Mouse (Mus musculus) layer of hippocampus, postnatal 14 days (tissue): ENCODE results near the gene Cul1. TPM values are rescaled to one million over a fixed set of nuclear protein-coding genes. Genes with fewer than 3 reads are reported as not detected.
"Not testable (repeated sequence)": the region's sequence is repeated elsewhere in the genome, so short reads cannot be mapped to it uniquely, and the experiment has no call there.

Source experiments
- DNase-seq, 2 experiments: peaks; one replicate each; pipeline ENCODE4 v3.0.0; 2021 to 2022; ENCODE audit warnings: low spot score in 2 of 2, mixed read lengths in 1 of 2
- long read RNA-seq, 2 experiments: library from polyadenylated mRNA; stranded (forward); transcript quantifications; one replicate each; pipeline ENCODE4 v2.0.0; 2021
- total RNA-seq, 2 experiments: library from RNA; stranded (reverse); gene quantifications; 2 replicates each; pipeline ENCODE4 v1.2.3; 2021

Cul1 gene
- total RNA-seq = 100 to 1,000 TPM; 107 to 118 TPM
- long read RNA-seq, experiment 1, transcript Cul1-201 (22 exons, 3,161 nt) = major isoform, 84 of 108 reads
- long read RNA-seq, experiment 1, partial matches to known transcripts = 4 of 108 reads
- long read RNA-seq, experiment 1, other reads (novel, unspliced or antisense) = 20 of 108 reads
- long read RNA-seq, experiment 2, transcript Cul1-201 (22 exons, 3,161 nt) = major isoform, 99 of 139 reads
- long read RNA-seq, experiment 2, partial matches to known transcripts = 8 of 139 reads
- long read RNA-seq, experiment 2, other reads (novel, unspliced or antisense) = 32 of 139 reads

DNA sequence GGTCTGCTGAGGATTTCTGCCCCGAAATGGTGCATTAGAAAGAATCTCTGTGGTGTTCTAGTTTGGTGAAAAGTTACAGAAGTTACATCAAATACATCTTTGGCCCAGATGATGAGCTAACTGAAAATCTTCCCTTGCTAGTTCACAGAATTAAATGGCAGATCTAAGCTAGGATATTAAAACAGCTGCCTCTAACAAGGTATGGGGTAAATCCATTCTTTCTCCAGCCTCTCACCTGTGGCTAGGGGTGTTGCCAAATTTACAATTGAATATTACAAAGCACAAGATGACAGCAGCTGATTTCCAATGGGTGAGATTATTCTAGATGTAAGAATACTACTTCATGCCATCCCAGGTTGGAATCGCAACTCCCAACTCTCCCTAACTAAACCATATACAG lies at the start of gene Cul1:
TSS of gene Cul1 (plus strand) at position 301 of the 400 bp plus-strand sequence.
- no peak for DNase-seq

DNA sequence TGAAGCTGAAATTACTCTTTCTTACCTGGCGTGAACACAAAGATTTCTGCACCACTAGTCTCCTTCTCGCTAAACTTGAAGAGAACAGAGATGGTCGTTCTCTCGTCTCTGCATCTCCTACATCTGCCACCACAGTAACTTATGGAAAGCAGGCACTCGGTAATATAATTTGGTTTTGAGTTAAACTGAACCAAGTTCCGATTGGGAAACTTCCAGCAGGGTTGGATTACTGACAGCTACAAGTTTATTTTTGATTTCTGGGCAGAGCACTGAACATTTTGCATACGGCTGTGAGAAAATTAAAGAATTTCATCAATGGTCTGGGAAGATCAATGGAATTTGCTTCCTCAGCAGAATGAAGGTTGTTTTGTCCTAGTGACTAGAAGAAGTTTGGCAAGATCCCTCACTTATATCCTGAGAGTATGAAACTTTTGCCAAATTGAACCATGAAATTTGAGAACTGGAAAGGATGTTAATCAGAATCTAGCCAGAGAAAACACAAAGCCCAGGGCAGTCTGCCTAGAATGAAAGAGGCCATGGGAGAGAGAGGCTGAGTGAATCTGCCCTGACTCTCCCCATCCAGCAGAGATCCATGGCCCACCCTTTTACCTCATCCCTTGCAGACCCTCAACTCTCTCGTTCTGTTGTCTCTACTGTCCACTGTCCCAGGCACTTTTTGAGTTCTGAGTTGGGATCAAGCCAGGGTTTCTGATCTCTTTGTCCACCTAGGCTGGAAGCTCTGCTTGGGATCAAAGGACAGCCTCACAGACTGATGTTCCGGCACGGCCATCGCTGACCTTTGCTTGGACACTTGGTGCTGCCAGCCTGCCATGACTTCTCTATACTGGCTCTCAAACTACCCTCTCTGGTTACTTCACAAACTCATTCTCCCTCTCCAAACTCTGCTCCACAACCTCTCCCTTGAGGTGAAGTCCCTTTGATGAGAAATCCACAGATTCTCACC lies 48.5 kb upstream of the Cul1 start:
- peak; percentile 21 to 71 for DNase-seq

- DNase-seq = no peak
These were observed 40.2 kb upstream of the Cul1 start for GRCm38 (mm10) chr6:47412886-47413606.

- no peak for DNase-seq
These were observed 39.5 kb upstream of the Cul1 start for GRCm38 (mm10) chr6:47413656-47414055.

DNA sequence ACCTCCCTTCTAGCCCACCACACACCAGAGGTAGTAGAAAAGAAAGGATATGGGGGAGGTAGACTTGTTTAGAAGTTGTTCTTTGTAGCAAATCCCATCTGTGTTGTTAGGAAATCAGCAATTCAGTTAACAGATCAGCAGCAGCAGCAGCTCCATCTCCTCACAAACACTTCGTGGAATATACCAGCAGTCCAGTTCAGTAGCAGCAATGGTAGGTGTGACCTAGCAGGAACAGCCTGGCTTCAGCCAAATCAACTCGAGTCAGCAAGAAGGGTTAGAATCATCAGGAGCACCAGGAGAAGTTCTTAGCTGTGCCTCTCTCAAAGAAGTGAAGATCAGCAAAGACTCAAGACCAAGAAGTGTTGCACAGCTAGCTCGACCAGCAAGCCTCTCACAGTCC lies 34.5 kb upstream of the Cul1 start:
- no peak for DNase-seq

- DNase-seq = peak in 1 of 2 experiments; percentile 55
These were observed 33.0 kb upstream of the Cul1 start for GRCm38 (mm10) chr6:47420156-47420555.

- DNase-seq = no peak
These were observed 32.0 kb upstream of the Cul1 start for GRCm38 (mm10) chr6:47421221-47421620.

- DNase-seq = no peak
These were observed 27.1 kb upstream of the Cul1 start for GRCm38 (mm10) chr6:47426136-47426535.

GRCm38 (mm10) chr6:47426556-47426955 lies 26.6 kb upstream of the Cul1 start:
- DNase-seq = not testable (repeated sequence)

DNA sequence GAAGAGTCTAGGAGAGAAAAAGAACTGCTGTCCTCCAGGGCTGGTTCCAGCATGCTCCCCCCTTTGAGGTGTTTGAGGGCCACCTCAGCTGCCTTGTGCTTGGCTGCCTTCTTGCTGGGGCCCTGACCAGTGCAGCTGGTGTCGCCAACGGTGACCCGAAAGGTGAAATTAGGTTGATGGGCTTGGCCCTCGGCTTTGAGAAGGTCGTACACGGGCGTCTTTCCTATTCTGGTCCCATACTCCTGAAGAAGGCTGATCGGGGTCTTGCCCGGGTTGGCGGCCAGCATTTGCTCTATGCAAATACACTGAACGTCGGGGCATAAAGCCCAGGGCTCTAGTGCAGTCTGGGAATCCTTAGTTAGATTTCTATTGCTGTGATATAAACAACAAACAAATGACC lies 20.4 kb upstream of the Cul1 start:
- DNase-seq = not testable (repeated sequence)

- DNase-seq = no peak
These were observed 13.1 kb upstream of the Cul1 start for GRCm38 (mm10) chr6:47440080-47440479.

DNA sequence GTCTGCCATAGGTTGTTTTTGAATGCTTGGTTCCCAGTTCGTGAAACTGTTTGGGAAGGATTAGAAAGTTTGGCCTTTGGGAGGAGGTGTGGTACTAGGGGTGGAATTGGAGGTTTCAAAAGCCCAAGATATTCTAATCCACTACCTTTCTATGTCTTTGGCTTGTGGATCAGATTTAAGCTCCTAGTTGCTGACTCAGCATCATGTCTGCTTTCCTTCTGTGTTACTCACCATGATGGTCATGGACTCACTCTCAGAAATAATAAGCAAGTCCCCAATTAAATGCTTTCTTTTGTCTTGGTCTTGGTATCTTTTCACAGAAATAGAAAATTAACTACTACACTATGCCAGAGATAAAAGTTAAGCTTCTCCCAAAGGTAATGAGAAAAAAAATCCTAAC lies 5.5 kb upstream of the Cul1 start:
- DNase-seq = no peak

- DNase-seq = peak; percentile 24 to 63
These were observed 428 bp downstream of the Cul1 start for GRCm38 (mm10) chr6:47453522-47454130.

GRCm38 (mm10) chr6:47454131-47454574 lies 955 bp downstream of the Cul1 start:
- DNase-seq = peak; percentile 63 to 64

DNA sequence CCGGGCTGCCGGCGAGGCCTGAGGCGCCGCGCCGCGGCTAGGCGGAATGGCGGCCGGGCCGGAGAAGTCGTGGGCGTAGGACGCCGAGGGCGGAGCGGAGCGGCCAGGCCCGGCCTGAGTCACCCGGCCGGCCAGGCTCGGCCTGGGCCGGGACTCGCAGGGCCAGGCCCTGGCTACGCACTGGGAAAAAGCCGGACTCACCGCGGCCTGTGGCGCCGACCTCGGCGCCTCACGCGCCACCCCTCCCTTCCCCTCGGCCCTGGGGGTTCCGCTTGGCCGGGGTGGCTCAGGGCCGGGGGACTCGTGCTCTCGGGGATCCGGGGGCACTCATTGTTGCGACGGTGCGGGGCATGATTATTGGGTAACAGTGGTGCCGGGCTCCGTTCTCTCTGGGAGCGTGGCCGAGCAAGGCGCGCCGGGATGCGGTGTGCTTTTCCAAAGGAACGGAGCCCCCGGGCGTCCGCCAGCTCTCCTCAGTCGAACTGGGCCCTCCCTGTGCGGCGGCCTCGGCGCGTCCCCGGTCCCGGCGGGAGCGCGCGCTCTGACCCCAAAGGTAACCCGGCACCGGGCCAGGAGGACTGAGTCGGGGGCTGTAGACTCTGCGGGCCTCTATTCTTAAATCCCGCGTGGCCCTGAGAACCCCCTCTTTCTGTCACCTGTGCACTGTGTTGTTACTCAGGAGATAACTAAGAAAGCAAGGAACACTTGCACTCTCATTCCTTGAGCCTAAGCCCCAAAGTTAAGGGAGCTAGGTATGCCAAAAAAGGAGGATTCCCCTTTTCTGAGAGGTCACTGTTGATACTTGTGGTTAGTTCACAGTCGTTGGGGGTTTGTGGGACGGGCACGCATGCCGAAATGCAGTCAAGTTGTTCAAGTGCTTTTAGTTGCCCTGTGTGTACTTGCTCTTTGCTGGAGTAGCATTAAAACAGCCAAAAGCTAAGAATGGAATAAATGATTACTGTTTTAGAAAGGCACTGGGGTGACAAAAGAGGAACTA lies 1.7 kb downstream of the Cul1 start:
- peak; percentile 49 to 53 for DNase-seq

DNA sequence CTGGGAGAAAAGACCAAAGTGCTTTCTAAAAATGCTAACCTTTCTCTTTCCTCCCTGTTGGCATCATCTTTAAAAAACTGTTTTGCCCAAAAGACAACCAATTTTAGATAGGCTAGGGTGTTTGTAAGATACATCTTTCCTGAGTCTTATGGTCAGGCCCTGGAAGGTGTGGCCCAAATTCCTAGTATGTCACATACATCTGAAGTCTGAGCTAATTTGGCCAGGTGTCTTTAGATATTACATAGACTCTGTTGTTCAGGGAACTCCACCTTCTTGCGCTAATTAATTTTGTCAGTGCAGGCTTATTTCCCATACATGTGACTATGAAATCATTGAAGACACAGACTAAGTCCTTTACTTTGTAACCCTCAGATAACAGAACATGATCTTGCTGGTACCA lies 2.6 kb downstream of the Cul1 start:
- DNase-seq = no peak

- DNase-seq = no peak
These were observed 3.7 kb downstream of the Cul1 start for GRCm38 (mm10) chr6:47456853-47457252.

DNA sequence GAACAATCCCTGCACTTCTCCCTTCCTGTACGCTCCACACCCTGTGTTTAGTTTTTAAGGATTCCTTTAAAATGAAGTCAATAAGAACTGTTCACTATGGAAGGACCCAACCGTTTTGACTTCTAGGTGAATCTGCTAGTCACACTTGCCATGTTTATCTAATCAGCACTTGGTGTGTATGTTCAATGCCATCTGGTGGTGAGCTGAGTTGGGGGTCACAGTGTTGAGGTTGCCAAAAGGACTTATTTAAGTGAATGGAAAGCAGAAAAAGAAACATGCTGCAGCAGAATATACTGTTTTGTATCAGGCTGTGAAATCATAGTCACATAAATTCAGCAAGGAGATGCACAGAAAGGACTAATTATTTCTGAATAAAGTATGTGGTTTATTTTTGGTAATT lies 12.2 kb downstream of the Cul1 start:
- no peak for DNase-seq

- DNase-seq = no peak
These were observed 13.3 kb downstream of the Cul1 start for GRCm38 (mm10) chr6:47466488-47466887.

GRCm38 (mm10) chr6:47467058-47467457 lies 13.9 kb downstream of the Cul1 start:
- no peak for DNase-seq
